Mouse (Mus musculus) liver, embryonic 11.5 days (tissue): ENCODE data around the gene Nos1ap. TPM values are rescaled to one million over a fixed set of nuclear protein-coding genes. Genes with fewer than 3 reads are reported as not detected.

ENCODE experiments used
- ATAC-seq: fragments of 200-750 bp; cut with Nextera tagmentation; replicated peaks from 2 replicates; pipeline ENCODE4 v1.8.0; 2017; ENCODE audit warnings: moderate number of reproducible peaks, mild to moderate bottlenecking, moderate TSS enrichment, moderate library complexity; ENCODE audit not compliant: low FRiP score
- DNase-seq: peaks from one replicate; pipeline ENCODE4 v3.0.0-alpha.2; 2017; ENCODE audit warnings: low spot score
- H3K27ac ChIP-seq: fragments of 300-500 bp; sonication (generic); 2 replicates; pipeline ENCODE4 v1.5.1; 2014; ENCODE audit warnings: mild to moderate bottlenecking, low read depth, low read length, control low read depth
- H3K27me3 ChIP-seq: fragments of 300-500 bp; sonication (generic); replicated peaks from 2 replicates; pipeline ENCODE4 v1.6.1; 2014; ENCODE audit warnings: low read length, mixed read lengths; ENCODE audit not compliant: control insufficient read depth, insufficient read depth
- H3K36me3 ChIP-seq: fragments of 300-500 bp; sonication (generic); 2 replicates; pipeline ENCODE4 v1.6.1; 2014; ENCODE audit warnings: mild to moderate bottlenecking, low read length, moderate library complexity, mixed read lengths; ENCODE audit not compliant: control insufficient read depth, insufficient read depth
- H3K4me1 ChIP-seq: fragments of 300-500 bp; sonication (generic); replicated peaks from 2 replicates; pipeline ENCODE4 v1.6.1; 2014; ENCODE audit warnings: low read length, mixed read lengths; ENCODE audit not compliant: control insufficient read depth, insufficient read depth
- H3K4me2 ChIP-seq: fragments of 300-500 bp; sonication (generic); 2 replicates; pipeline ENCODE4 v1.6.1; 2014; ENCODE audit warnings: mild to moderate bottlenecking, control low read depth, moderate library complexity
- H3K4me3 ChIP-seq: fragments of 300-500 bp; sonication (generic); 2 replicates; pipeline ENCODE4 v1.5.1; 2014; ENCODE audit warnings: low read depth, low read length, control low read depth
- H3K9ac ChIP-seq: fragments of 300-500 bp; sonication (generic); 2 replicates; pipeline ENCODE4 v1.6.1; 2014; ENCODE audit warnings: low read depth, low read length, control low read depth
- H3K9me3 ChIP-seq: fragments of 300-500 bp; sonication (generic); 2 replicates; pipeline ENCODE4 v1.6.1; 2016; ENCODE audit warnings: low read length, inconsistent platforms, mixed read lengths; ENCODE audit not compliant: control insufficient read depth
- WGBS: fragments of 180-500 bp; shearing (Covaris S2); extraction: QIAGEN DNeasy Blood & Tissue Kit; methylation state at CpG from one replicate; pipeline ENCODE4 v1.1.7; 2014; 5-methylcytosine and 5-hydroxymethylcytosine counted together
- polyA plus RNA-seq: library from polyadenylated mRNA; unstranded; fragments of >200 nt; fragmentation: Nextera tagmentation; extraction: Ambion mirVana; gene quantifications from 2 replicates; pipeline ENCODE4 v1.2.1, GENCODE M21; 2014

The Nos1ap gene
- polyA plus RNA-seq, 1 experiment from 2014 or later = 8.8 TPM

- WGBS = 36% methylated on average over 2 of the region's 2 CpGs
- Histone ChIP-seq H3K4me3 (no peak overlapping the region), H3K4me2 (no peak overlapping the region), H3K27ac (no peak overlapping the region), H3K9ac (no peak overlapping the region), H3K9me3 (no peaks in the 10 kb centered on the region), H3K36me3 (no peaks in the 10 kb centered on the region), H3K27me3 (no peaks in the 10 kb centered on the region), H3K4me1 (peaks cover 8% of the 10 kb centered on the region)
- DNase-seq (no peak), ATAC-seq (no peak; the same call in 1 of the 2 replicates)
Observed at GRCm38 (mm10) chr1:170619686-170620374, 30.2 kb upstream of the Nos1ap start.

GRCm38 (mm10) chr1:170612968-170613872, 23.6 kb upstream of the Nos1ap start:
- DNase-seq = peak; percentile 47
- Histone ChIP-seq H3K9me3 (no peaks in the 10 kb centered on the region), H3K4me3 (no peak overlapping the region), H3K27me3 (no peaks in the 10 kb centered on the region), H3K27ac (no peak overlapping the region), H3K36me3 (no peaks in the 10 kb centered on the region), H3K4me2 (no peak overlapping the region), H3K9ac (no peak overlapping the region), H3K4me1 (peaks cover 13% of the 10 kb centered on the region)
- WGBS = 68% methylated on average over 18 of the region's 18 CpGs
- ATAC-seq = peak; percentile 58

GRCm38 (mm10) chr1:170611631-170612030, 22.0 kb upstream of the Nos1ap start:
- H3K27me3 ChIP-seq = no peaks in the 10 kb centered on the region
- H3K4me3 ChIP-seq = no peak overlapping the region
- no peak overlapping the region for H3K4me2 ChIP-seq
- peaks cover 13% of the 10 kb centered on the region for H3K4me1 ChIP-seq
- peak; percentile 28 for DNase-seq
- no peaks in the 10 kb centered on the region for H3K36me3 ChIP-seq
- no peaks in the 10 kb centered on the region for H3K9me3 ChIP-seq
- WGBS = 87% methylated on average over 3 of the region's 3 CpGs
- no peak for ATAC-seq
- no peak overlapping the region for H3K9ac ChIP-seq
- H3K27ac ChIP-seq = no peak overlapping the region

- Histone ChIP-seq H3K27me3 (no peaks in the 10 kb centered on the region), H3K4me3 (no peak overlapping the region), H3K36me3 (no peaks in the 10 kb centered on the region), H3K4me2 (peak overlapping the region; percentile 19; the same call in 1 of the 2 replicates), H3K27ac (peak overlapping the region; percentile 57; the same call in 1 of the 2 replicates), H3K9ac (no peak overlapping the region), H3K9me3 (no peaks in the 10 kb centered on the region), H3K4me1 (peaks cover 13% of the 10 kb centered on the region)
- ATAC-seq (peak; percentile 52), DNase-seq (peak; percentile 27)
- WGBS = 58% methylated on average over 3 of the region's 3 CpGs
Observed at GRCm38 (mm10) chr1:170610695-170611094, 21.0 kb upstream of the Nos1ap start.

- DNase-seq (peak; percentile 40), ATAC-seq (peak; percentile 98)
- 47% methylated on average over 3 of the region's 3 CpGs for WGBS
- Histone ChIP-seq H3K27ac (peak overlapping the region; percentile 85), H3K27me3 (no peaks in the 10 kb centered on the region), H3K9me3 (no peaks in the 10 kb centered on the region), H3K4me1 (peaks cover 13% of the 10 kb centered on the region), H3K4me3 (no peak overlapping the region), H3K4me2 (peak overlapping the region; percentile 19; the same call in 1 of the 2 replicates), H3K9ac (no peak overlapping the region), H3K36me3 (no peaks in the 10 kb centered on the region)
Observed at GRCm38 (mm10) chr1:170610289-170610688, 20.6 kb upstream of the Nos1ap start.

- H3K27ac ChIP-seq = peak overlapping the region; percentile 85
- no peak overlapping the region for H3K4me3 ChIP-seq
- no peaks in the 10 kb centered on the region for H3K36me3 ChIP-seq
- H3K9ac ChIP-seq = peak overlapping the region; percentile 53; the same call in 1 of the 2 replicates
- 52% methylated on average over 7 of the region's 7 CpGs for WGBS
- no peaks in the 10 kb centered on the region for H3K27me3 ChIP-seq
- DNase-seq (peak; percentile 30), ATAC-seq (peak; percentile 62)
- peaks cover 13% of the 10 kb centered on the region for H3K4me1 ChIP-seq
- H3K4me2 ChIP-seq = no peak overlapping the region; the same call in 1 of the 2 replicates
- no peaks in the 10 kb centered on the region for H3K9me3 ChIP-seq
Observed at GRCm38 (mm10) chr1:170609872-170610271, 20.2 kb upstream of the Nos1ap start.

- no peak overlapping the region for H3K4me2 ChIP-seq
- 78% methylated on average over 3 of the region's 3 CpGs for WGBS
- H3K4me1 ChIP-seq = peaks cover 13% of the 10 kb centered on the region
- no peaks in the 10 kb centered on the region for H3K27me3 ChIP-seq
- H3K9me3 ChIP-seq = no peaks in the 10 kb centered on the region
- H3K27ac ChIP-seq = 0 out of 2 replicates have a peak overlapping the region, but pooled peaks have one; percentile 19
- H3K36me3 ChIP-seq = no peaks in the 10 kb centered on the region
- DNase-seq (no peak), ATAC-seq (no peak)
- H3K9ac ChIP-seq = no peak overlapping the region
- no peak overlapping the region for H3K4me3 ChIP-seq
Observed at GRCm38 (mm10) chr1:170608461-170609071, 18.9 kb upstream of the Nos1ap start.

GRCm38 (mm10) chr1:170607231-170607917, 17.7 kb upstream of the Nos1ap start:
- Histone ChIP-seq H3K27ac (no peak overlapping the region), H3K4me3 (no peak overlapping the region), H3K27me3 (no peaks in the 10 kb centered on the region), H3K4me2 (no peak overlapping the region), H3K36me3 (no peaks in the 10 kb centered on the region), H3K9me3 (no peaks in the 10 kb centered on the region), H3K9ac (no peak overlapping the region), H3K4me1 (peaks cover 13% of the 10 kb centered on the region)
- DNase-seq = peak; percentile 20
- ATAC-seq = no peak
- WGBS = 86% methylated on average over 8 of the region's 8 CpGs
